Mouse (Mus musculus) spleen, postnatal 10 days (tissue): ENCODE results near the gene Plxna3.
"Not testable (repeated sequence)": the region's sequence is repeated elsewhere in the genome, so short reads cannot be mapped to it uniquely, and the experiment has no call there.

Experiments
- DNase-seq, 2 experiments: peaks; one replicate each; pipeline ENCODE4 v3.0.0; 2021 to 2022; ENCODE audit warnings: low spot score in 2 of 2

Plxna3 gene

DNA sequence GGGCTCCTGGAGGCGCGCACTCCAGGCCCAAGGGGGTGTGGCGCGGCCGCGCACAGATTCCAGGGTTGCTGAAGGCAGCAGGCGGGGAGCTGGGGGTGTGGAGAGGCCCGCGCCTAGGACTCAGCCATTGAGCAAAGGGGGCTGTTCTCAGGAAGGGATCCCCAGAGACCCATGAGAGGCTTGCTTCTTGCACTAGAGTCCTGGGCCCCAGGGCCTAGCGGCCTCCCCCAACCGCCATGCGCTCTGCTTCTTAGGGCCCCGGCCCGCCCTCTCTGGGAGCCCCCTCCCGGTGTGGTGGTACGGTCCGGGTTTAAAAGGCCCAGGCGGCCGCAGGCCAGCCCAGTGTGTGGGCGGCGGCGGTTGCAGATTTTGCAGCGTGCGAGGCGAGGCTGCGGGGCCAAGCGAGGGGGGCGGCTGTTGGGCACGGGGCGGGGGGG lies at the start of gene Plxna3:
TSS of gene Plxna3 (plus strand) at position 342 of the 437 bp plus-strand sequence.
- peak; percentile 50 to 71 for DNase-seq

DNA sequence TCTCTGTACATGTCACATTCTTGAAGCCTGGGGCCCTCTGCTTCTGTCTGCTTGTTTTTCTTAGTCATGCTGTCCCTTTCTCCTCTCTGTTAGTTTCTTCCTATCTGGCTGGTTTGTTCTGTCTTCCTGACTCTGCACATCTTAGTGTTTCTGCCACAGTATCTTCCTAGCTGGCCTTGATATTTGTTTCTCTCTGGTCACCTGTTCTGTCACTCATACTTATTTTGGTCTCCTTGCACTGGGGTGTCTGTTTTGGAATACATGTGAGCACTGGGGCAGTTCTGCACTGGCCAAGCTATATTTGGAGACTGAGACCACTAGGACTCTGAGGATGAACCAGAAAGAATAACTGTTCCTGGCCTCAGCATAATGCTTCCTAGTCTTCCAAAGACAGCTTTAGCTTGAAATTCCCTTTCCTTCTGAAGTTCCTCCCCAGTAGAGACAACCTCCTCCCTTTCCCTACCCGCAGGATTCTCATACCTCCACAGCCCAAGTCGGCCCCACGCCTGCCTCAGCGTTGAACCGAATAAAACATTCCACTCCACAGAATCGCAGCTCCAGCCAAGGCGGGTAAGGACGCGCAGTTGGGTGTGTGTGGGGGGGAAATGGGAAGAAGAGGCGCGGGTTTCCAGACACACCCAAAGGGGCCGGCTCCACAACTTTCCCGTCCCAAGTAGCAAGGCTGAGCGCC lies 47.7 kb upstream of the Plxna3 start:
- DNase-seq = no peak

DNA sequence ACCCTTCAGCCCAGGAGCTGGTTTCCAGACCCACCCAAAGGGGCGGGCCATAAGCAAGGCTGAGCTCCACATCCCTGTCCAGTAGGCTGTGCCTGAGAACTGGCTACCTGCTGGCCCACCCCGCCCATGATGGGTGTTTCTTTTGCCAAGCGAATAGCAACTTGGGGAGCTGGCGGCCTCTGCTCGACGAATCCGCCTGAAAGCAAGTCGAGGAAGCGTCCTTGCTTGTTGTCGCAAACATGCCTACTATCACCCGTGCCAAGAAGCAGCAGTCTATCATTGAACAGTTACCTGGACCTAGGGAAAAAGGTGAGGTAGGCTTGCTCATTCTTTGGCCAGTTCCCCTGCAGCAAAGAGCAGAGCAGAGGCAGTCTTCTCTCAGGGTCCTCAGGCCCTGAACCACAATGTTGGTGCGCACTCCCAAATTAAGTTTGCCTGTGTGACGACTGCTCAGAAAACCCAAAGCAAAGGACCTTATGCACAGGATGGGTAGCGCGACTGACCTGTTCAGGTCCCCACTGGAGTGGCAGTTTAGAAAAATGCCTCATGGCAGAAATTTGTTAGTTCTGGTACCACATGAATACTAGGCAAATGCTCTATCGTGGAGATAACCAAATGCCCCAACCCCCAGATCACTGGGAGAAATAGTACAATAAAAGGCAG lies 47.0 kb upstream of the Plxna3 start, which contains the start of the genes Taz and Dnase1l1:
TSS of gene Taz (plus strand) at position 181 of the 663 bp plus-strand sequence.
TSS of gene Dnase1l1 (minus strand) at position 606 of the 663 bp plus-strand sequence.
- peak; percentile 62 to 82 for DNase-seq

DNA sequence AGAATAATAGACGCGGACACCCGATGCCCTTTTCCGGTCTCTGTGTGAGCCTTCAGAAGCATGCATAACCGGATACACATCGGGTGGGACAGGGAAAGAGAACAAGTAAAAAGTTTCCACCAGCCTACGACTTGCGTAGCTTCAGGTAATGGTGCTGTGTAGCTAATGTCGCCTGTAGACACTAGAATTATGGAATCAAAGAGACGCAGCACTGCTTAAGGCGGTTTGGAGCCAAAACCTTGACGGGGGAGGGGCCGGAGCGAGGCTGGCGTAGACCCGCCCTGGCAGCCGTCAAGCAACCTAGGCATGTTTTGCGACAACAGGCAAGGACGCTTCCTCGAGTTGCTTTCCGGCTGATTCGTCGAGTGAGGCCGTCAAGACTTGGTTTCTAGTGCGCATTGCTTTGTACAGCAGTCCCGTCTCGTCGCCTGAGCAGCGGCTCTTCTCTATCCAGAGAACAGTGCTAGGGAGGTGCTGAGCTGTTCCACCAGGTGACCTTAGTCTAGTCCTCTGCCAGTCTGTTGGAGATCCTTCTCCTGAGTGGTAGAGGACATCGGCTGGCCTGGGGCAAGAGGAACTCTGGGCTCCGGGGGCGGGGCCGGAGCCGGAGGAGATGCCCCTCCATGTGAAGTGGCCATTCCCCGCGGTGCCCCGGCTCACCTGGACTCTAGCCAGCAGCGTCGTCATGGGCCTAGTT lies 46.3 kb upstream of the Plxna3 start:
- peak; percentile 76 to 92 for DNase-seq

DNA sequence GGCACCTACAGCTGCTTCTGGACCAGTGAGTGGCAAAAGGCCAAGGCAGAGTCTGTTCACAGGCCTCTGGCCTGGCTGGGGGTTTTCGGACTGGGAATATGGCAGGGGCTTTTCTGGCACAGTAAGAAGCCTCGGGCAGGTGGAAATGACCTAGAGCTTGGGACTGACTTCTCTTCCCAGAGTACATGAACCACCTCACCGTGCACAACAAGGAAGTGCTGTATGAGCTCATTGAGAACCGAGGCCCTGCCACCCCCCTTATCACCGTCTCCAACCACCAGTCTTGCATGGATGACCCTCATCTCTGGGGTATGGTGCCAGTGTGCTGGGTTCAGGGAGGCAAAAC lies 45.8 kb upstream of the Plxna3 start:
- DNase-seq = no peak

DNA sequence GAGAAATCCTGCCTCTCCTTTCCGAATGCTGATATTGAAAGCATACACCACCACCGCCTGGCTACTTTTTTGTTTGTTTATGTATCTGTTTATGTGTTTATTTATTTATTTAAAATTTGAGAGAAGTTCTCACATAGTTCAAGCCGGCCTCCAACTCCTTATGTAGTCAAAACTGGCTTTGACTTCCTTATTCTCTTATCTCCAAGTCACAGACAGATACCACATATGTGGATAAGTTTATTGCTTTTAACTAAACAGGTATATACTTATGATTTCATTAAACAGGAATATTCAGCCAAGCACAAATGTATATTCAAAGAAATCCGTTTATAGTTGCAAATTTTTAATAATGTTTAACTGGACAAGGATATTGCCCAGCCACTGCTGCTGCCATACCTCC lies 35.4 kb upstream of the Plxna3 start:
- DNase-seq = no peak

DNA sequence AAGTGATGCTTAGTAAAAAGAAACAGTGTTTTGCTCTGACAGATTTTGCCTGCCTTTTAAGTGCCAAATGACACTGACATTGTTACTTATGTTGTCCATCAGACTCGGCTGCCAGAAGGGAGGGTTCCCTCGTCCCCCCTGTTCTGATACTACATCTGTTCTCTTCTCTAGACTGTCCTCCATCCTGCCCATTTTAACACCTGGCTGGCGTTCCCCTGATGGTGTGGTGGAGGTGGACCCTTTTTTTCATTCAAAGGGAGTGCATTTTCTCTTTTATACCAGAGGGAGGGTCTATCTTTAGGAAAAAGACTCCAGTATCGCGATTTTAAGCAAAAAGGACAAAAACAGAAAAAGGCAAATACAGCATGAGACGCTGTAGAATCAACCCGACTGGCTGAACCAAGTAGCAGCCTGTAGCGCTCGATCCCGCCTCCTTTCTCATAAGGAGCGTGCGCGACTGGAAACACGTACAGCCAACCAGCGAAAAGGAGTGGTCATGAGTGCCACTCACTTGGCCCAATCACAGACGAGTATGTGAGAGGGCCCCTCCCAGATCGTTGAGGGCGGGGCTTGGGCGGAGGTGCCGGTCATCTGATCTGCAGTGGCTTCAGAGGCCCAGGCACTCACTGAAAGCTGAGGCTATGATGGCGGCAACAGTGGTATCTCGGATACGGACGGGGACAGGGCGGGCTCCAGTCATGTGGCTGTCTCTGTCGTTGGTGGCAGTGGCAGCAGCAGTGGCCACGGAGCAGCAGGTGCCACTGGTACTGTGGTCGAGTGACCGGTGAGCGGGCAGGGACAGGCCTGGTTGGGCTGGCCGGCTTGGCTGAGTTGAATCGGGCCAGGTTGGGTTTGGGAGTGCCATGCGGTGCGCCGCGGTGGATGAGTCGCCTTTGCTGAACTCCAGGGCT lies 32.1 kb upstream of the Plxna3 start, which contains the start of gene Atp6ap1:
TSS of gene Atp6ap1 (plus strand) at position 560 of the 911 bp plus-strand sequence.
- DNase-seq = peak; percentile 88 to 95

DNA sequence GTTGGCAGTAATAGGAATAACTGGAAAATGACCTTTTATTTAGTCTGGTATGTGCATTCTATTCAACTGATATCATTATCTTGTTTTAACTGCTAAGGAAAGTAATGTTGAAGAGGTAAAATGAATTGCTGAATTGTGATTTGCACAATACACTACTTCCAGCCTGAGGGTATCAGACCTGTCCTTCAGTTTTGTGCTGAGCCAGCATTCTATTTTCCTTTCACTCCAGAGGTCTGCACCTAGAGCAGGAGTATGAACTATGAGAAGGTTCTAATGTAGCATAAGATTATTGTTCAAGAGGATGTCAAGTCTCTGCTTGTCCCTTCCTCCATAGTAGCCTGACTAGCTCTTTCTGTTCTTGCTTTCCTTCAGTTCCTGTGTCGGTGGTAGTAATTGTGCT lies 30.5 kb upstream of the Plxna3 start:
- no peak for DNase-seq

DNA sequence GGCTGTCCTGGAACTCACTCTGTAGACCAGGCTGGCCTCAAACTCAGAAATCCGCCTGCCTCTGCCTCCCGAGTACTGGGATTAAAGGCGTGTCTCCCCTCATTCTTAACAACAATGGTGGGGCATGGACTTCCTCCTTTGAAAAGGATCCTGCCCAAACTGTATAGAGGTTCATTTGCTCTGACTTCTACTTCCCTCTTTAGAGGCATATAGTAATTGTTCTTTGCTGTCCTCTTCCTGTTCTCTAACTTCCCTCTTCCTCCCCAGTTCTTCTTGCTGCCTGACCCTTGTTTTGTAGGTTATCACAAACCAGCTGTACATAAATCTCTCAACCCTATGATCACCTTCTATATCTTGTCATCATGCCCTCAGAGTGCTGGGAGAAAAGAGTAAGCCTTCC lies 29.1 kb upstream of the Plxna3 start:
- no peak for DNase-seq

DNA sequence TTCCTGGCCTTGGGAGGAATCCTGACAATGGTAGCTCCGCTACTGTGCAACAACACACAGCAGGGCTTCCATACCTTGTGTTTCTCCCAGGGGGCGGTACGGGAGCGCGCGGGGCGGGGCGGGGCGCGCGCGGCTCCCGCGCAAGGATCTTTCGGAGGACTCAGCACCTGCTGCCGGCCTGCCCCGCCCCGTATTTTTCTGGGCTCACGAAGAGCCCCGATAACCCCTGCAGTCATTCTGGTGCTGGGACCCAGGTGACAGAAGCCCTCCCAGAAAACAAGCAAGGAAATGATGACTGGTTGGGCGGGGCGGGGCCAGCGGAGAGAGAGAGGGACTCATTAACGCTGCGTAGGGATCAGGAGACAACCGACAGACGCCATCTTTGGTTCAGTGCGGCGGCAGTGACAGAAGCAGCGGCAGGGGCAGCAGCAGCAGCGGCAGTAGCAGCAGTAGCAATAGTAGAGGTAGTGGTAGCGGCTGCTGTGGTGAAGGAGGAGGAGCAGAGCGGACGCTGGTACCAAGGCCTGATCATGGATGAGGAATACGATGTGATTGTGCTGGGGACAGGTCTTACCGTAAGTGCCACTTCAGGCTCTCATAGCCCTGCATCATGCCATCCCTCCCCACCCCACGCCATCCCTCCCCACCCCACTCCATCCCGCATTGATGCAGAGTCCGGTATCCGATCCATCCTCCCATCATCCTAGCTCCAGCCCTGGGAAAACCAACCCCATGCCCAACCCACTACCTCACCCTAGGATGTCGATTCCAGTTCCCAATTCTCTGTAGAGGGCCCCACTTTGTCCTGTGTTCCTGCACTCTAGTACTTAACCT lies 23.8 kb upstream of the Plxna3 start, which contains the start of gene Gdi1:
TSS of gene Gdi1 (plus strand) at position 132 of the 834 bp plus-strand sequence.
- DNase-seq = peak; percentile 75 to 82

DNA sequence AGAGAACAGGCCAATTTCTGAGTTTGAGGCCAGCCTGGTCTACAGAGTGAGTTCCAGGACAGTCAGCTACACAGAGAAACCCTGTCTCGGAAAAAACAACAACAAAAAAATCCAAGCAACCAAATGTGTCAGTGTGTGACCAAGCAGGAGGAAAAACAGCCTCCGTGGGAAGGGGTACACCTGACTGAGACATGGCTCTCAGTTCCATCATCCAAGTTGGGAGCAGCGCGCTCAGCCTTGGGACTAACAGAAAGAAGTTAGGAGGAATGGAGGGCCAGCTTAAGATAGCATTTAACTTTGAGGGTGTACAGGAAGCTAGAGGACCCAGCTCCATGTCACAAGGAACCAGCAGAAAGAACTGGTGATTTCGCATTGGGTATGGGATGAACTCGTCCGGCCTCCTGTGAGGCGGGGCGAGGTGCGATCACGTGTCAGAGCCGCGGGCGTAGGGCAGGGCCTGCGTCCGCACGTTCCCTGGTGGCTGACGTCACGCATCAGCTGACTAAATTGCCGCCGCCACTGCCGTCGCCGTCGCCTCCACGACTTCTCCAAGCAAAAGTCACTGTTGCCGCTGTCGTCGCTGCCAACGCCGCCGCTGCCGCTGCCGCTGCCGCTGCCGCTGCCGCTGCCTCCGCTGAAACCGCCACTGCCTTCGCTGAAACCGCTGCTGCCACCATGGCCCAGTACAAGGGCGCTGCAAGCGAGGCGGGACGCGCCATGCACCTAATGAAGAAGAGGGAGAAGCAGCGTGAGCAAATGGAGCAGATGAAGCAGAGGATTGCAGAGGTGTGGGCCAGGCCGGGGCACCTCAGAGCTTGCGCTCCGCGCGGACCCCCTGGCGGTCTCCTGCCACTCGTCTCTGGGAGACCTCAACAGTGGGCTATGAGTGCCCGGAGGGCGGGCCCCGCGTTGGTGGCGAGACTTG lies 16.1 kb upstream of the Plxna3 start, which contains the start of gene Fam50a:
TSS of gene Fam50a (plus strand) at position 494 of the 925 bp plus-strand sequence.
- DNase-seq = peak; percentile 72 to 91

DNA sequence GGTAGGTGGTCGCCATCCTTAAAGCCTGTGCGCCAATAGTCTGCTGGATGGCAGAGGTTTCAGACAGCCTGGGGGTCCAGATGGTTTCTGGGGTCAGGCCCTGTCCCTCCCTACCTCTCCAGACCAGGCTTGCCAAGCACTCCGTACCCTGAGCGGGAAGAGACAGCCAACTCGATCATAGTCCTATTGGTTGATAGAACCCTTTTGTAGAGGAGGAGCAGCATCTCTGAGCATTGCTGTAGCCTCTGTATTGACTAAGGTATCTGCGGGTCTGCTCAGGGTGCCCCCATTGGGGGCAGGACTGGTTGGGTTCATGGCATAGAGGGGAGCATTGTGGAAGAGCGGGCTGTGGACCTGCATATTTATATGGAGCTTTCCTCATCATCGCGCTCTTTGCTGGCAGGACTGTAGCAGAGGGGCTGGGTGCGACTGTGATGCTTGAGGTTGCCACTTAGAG lies 377 bp downstream of the Plxna3 start:
- no peak for DNase-seq

DNA sequence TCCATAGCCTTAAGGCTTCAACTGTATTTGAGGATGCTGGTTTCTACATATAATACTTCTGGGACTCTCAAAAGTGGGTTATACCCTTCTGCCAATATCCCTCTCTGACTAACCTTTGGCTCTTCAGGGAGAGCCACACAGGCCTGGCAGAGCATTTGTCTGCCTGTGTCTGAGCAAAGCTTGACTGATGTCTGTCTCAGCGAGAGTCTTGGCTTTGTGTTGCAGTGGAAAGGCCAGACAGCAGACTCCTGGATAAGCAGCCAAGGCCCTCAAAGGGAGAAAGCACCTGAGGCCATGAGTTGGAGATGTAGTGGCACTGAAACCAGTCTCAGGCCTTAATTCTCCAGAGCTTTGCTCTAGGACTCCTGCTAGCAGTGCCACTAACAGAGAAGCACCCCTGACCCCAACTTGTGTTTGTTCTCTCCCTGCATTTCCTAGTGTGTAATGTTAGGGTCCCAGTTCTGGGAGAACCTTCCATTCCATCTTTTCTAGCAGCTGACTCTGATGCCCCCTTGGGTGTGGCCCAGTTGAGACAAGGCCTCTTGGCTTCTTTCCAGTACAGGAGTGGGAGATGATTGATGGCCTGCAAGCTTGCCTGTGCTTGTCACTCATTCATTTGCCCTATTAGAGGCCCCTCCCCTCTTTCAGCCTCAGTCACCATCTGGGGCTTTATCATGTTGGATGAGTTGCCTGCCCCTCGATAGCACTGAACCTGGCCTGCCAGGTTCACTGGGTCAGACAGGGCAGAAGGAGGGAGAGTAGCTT lies 1.5 kb downstream of the Plxna3 start:
- no peak for DNase-seq

DNA sequence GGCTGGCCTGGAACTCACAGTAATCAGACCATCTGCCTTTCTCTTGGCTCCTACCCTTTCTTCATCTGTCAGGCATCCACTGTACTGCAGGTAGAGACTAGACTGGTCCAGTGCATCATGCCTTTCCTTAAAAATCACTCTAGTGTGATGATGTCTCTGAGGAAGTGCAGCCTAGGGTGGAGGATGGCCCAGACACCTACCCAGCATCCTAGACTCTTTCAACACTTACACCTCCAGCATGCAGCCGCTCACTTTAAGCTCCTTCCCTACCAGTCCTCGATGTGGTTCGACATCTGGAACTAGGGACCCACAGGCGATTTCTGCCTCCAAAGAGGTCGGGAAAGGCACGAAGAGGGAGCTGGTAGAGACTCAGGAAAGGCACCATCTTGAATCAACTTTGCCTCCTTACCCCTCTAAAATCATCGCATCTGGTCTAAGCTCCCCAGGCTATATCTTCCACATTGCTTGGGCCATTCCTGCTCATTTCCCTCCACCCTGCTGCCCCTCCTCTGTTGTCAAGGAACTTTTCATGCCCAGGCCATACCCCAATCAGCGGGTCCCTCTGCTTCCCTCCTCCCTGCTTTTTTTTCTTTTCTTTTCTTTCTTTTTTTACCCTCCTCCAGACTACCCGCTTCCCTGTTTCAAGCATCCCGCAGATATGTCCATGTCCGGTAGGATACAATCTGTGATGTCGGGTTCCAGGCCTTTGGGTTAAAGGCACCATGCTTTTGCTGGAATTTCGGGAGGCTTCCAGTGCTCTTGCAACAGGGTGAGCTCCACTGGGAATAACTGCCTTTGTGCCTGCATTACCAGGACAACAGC lies 24.0 kb downstream of the Plxna3 start:
- no peak for DNase-seq

DNA sequence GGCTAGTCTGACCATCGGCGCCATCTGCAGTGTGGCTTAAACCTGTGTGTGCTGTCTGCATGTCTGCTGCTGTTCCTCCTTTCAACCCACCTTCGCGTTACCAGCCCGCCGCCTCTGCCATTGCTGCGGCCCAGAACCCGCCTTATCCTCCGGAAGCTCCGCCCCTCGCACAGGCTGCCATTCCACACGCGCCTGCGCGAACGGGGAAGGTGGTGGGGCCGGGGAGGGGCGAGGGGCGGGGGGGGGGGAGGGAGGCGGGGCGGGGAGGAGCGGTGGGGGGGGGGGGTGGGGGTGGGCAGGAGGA lies 24.6 kb downstream of the Plxna3 start, which contains the start of gene Lage3:
TSS of gene Lage3 (minus strand) at position 152 of the 304 bp plus-strand sequence.
- DNase-seq = peak; percentile 55 to 86

DNA sequence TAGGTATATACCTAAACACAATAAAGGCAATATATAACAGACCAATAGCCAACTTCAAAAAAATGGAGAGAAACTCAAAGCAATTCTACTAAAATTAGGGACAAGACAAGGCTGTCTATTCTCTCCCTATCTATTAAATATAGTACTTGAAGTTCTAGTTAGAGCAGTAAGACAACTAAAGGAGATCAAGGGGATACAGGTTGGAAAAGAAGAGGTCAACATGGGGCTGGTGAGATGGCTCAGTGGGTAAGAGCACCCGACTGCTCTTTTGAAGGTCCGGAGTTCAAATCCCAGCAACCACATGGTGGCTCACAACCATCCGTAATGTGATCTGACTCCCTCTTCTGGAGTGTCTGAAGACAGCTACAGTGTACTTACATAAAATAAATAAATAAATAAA lies 28.2 kb downstream of the Plxna3 start:
- DNase-seq = not testable (repeated sequence)

DNA sequence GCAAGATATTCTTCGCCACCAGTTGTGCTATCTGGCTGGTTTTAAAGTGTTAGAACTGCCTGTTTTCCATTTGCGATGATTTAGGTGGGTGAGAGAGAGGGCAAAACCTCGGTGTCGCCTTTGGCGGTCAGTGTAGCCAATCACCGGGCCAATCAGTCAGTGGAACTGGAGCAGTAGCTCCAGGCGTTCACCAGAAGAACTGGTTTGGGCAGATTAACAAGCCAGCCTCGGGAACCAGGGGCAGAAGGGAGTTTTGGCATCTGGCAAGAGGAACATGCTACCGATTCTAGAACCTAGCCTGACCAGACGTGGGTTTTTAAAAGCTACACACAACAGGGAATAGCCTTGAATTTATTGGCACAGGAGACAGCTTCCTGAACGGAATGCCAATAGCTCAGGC lies 30.3 kb downstream of the Plxna3 start:
- no peak for DNase-seq

DNA sequence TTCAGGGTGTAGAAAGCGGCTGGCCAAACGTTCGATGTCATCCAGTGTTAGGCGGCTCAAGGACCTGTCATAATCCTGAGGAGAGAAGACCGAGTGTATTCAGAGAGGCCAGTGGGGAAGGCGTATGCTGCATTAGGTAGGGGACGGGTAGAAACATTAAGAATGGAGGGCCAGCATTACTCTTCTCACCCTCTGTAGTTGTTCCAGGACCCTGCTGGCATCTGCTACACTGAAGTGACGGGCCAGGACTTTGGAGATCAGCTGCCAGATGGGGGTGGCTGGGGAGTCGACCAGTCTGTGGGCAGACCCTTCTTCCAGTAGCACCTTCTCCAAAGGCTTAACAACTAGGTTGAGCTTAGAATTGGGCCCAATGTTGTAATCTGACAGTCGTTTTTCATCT lies 38.6 kb downstream of the Plxna3 start:
- DNase-seq = no peak
